Comparison of ENCODE assay signal across 8 mouse cellular contexts in the genomic region with DNA sequence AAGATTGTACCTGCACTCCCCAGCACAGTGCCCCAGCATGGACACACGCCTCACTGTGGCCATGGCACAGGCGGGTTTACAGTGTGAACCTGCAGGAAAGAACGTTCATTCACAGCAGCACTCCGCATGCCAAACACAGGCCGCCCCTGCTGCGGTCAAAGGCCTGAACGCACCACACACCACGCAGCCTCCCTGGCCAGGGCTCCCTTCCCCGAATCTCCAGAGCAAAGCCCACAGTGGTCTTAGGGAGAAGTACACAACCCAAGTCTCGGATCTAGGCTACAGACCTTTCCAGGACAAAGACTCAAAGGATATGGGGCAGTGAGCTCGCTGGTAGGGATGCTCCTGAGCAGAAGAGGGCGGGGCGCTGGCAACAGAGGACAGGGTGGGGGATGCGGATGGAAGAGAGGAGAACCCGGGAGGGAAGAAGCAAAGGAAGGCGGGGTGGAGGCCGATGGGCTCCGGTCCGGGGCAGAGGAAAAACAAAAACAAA. TPM values are rescaled to one million over a fixed set of nuclear protein-coding genes. Genes with fewer than 3 reads are reported as not detected.
DNase-seq lines count a peak whose midpoint lies in the region; ATAC-seq and TF ChIP-seq lines count a peak whose summit lies in the region.

No protein-coding gene starts in this region.

- DNase-seq in frontal cortex, postnatal 36 days (ENCODE audit: low spot score in 2 of 2), result no peak
- no peak for DNase-seq in ES-E14 (ENCODE audit: low read depth, low spot score)
- DNase-seq in embryonic facial prominence, embryonic 11.5 days (ENCODE audit: low spot score), result peak; percentile 48
- no peak for DNase-seq in spleen, postnatal 36 days (ENCODE audit: low spot score in 2 of 2)

- ATAC-seq in frontal cortex, adult (ENCODE audit: low TSS enrichment), result peak; percentile 18
- peak; percentile 60; the same call in 1 of the 2 replicates for ATAC-seq in embryonic facial prominence, embryonic 11.5 days (replicated peaks; ENCODE audit: insufficient number of reproducible peaks, low FRiP score, low TSS enrichment, low read depth)
- peak; percentile 88 for ATAC-seq in hindbrain, embryonic 13.5 days (ENCODE audit: low FRiP score)
- no peak for ATAC-seq in liver, embryonic 12.5 days
- ATAC-seq in neural tube, embryonic 15.5 days (ENCODE audit: low FRiP score), result peak; percentile 87

- H3K27me3 ChIP-seq in embryonic facial prominence, embryonic 11.5 days (ENCODE audit: control insufficient read depth, insufficient read depth, low read length), result peaks cover 2% of the 10 kb centered on the region; the same call in 1 of the 2 replicates
- H3K27me3 ChIP-seq in hindbrain, embryonic 13.5 days, result peaks cover 17% of the 10 kb centered on the region; the same call in 1 of the 2 replicates
- H3K27me3 ChIP-seq in liver, embryonic 12.5 days (replicated peaks), result peaks cover 67% of the 10 kb centered on the region
- H3K27me3 ChIP-seq in neural tube, embryonic 15.5 days (replicated peaks), result no peaks in the 10 kb centered on the region; the same call in 1 of the 2 replicates

- peak overlapping the region; percentile 58 for H3K9ac ChIP-seq in ES-E14 (ENCODE audit: insufficient read depth, low read depth, low read length, poor library complexity, severe bottlenecking)
- peak overlapping the region; percentile 64 for H3K9ac ChIP-seq in embryonic facial prominence, embryonic 11.5 days (replicated peaks; ENCODE audit: low read length)
- H3K9ac ChIP-seq in hindbrain, embryonic 13.5 days, result peak overlapping the region; percentile 88
- H3K9ac ChIP-seq in liver, embryonic 12.5 days, result 0 out of 2 replicates have a peak overlapping the region, but pooled peaks have one; percentile 31
- peak overlapping the region; percentile 85 for H3K9ac ChIP-seq in neural tube, embryonic 15.5 days (replicated peaks)

- in situ Hi-C loops in ES-E14 (cut with MboI; ENCODE audit: low sequenced_read_pairs in 2 of 2, unreplicated experiment in 2 of 2), result no loop called here

- H3K4me2 ChIP-seq in embryonic facial prominence, embryonic 11.5 days (ENCODE audit: low read depth, low read length), result peak overlapping the region; percentile 97
- H3K4me2 ChIP-seq in hindbrain, embryonic 13.5 days, result peak overlapping the region; percentile 77
- peak overlapping the region; percentile 84 for H3K4me2 ChIP-seq in liver, embryonic 12.5 days
- H3K4me2 ChIP-seq in neural tube, embryonic 15.5 days, result peak overlapping the region; percentile 74

- H3K36me3 ChIP-seq in ES-E14 (ENCODE audit: control insufficient read depth, insufficient read depth, low read length, poor library complexity, severe bottlenecking), result no peaks in the 10 kb centered on the region
- no peaks in the 10 kb centered on the region for H3K36me3 ChIP-seq in embryonic facial prominence, embryonic 11.5 days (replicated peaks; ENCODE audit: control insufficient read depth, insufficient read depth, low read depth, low read length)
- H3K36me3 ChIP-seq in hindbrain, embryonic 13.5 days, result no peaks in the 10 kb centered on the region
- H3K36me3 ChIP-seq in liver, embryonic 12.5 days, result no peaks in the 10 kb centered on the region
- H3K36me3 ChIP-seq in neural tube, embryonic 15.5 days, result no peaks in the 10 kb centered on the region

- WGBS in embryonic facial prominence, embryonic 11.5 days, result 3% methylated on average over 19 of the region's 19 CpGs
- 2% methylated on average over 19 of the region's 19 CpGs for WGBS in hindbrain, embryonic 13.5 days
- WGBS in liver, embryonic 12.5 days (ENCODE audit: insufficient replicate concordance), result 9% methylated on average over 19 of the region's 19 CpGs
- WGBS in neural tube, embryonic 15.5 days, result 2% methylated on average over 19 of the region's 19 CpGs

- peaks cover 2 to 7% of the 10 kb centered on the region in 2 experiments; a peak in 2 of 4 replicates for H3K4me1 ChIP-seq in ES-E14 (ENCODE audit: control insufficient read depth in 2 of 2, insufficient read depth in 2 of 2, low read length in 2 of 2, poor library complexity in 1 of 2)
- no peaks in the 10 kb centered on the region for H3K4me1 ChIP-seq in embryonic facial prominence, embryonic 11.5 days (ENCODE audit: control insufficient read depth, insufficient read depth, low read length)
- peaks cover 26% of the 10 kb centered on the region for H3K4me1 ChIP-seq in hindbrain, embryonic 13.5 days (replicated peaks)
- peaks cover 13% of the 10 kb centered on the region; the same call in 1 of the 2 replicates for H3K4me1 ChIP-seq in liver, embryonic 12.5 days
- peaks cover 24% of the 10 kb centered on the region for H3K4me1 ChIP-seq in neural tube, embryonic 15.5 days

- H3K27ac ChIP-seq in ES-E14 (ENCODE audit: insufficient read depth, low read depth, low read length, poor library complexity, severe bottlenecking), result no peak overlapping the region
- no peak overlapping the region for H3K27ac ChIP-seq in embryonic facial prominence, embryonic 11.5 days (replicated peaks; ENCODE audit: low read depth, low read length)
- peak overlapping the region; percentile 85 for H3K27ac ChIP-seq in hindbrain, embryonic 13.5 days
- H3K27ac ChIP-seq in liver, embryonic 12.5 days, result no peak overlapping the region
- peak overlapping the region; percentile 83 for H3K27ac ChIP-seq in neural tube, embryonic 15.5 days (replicated peaks)

- H3K4me3 ChIP-seq in ES-E14 (ENCODE audit: insufficient read depth in 1 of 2, low read depth in 1 of 2, low read length in 2 of 2, poor library complexity in 1 of 2, severe bottlenecking in 1 of 2), result peak overlapping the region; percentile 82 to 92
- peak overlapping the region; percentile 67 for H3K4me3 ChIP-seq in embryonic facial prominence, embryonic 11.5 days (ENCODE audit: low read depth, low read length)
- peak overlapping the region; percentile 82 for H3K4me3 ChIP-seq in hindbrain, embryonic 13.5 days
- peak overlapping the region; percentile 61 for H3K4me3 ChIP-seq in liver, embryonic 12.5 days
- peak overlapping the region; percentile 92 for H3K4me3 ChIP-seq in neural tube, embryonic 15.5 days (replicated peaks)

- no peaks in the 10 kb centered on the region for H3K9me3 ChIP-seq in ES-E14 (ENCODE audit: control insufficient read depth, insufficient read depth, low read depth, low read length)
- H3K9me3 ChIP-seq in embryonic facial prominence, embryonic 11.5 days (replicated peaks; ENCODE audit: control insufficient read depth, low read length), result no peaks in the 10 kb centered on the region
- no peaks in the 10 kb centered on the region for H3K9me3 ChIP-seq in hindbrain, embryonic 13.5 days
- H3K9me3 ChIP-seq in liver, embryonic 12.5 days (replicated peaks), result no peaks in the 10 kb centered on the region
- no peaks in the 10 kb centered on the region for H3K9me3 ChIP-seq in neural tube, embryonic 15.5 days (replicated peaks)

TF ChIP-seq in ES-E14, 5 proteins besides CTCF, POLR2A, EP300 and RAD21:
- TF ChIP-seq HCFC1 (IDR thresholded peaks at IDR 0.05; ENCODE audit: borderline replicate concordance, insufficient read depth, low read length), result no peak
- no peak for TF ChIP-seq MAFK (IDR thresholded peaks at IDR 0.05; ENCODE audit: insufficient read depth, low read depth, low read length)
- no peak for TF ChIP-seq ZNF384 (IDR thresholded peaks at IDR 0.05; ENCODE audit: low read depth, low read length)
- TF ChIP-seq CHD2 (IDR thresholded peaks at IDR 0.05; ENCODE audit: low read depth, low read length), result no peak
- TF ChIP-seq ZC3H11A (IDR thresholded peaks at IDR 0.05; ENCODE audit: borderline replicate concordance, low read depth, low read length), result no peak

RNA-seq across cellular contexts. Expression of a gene that starts 0.7 kb away (rescaled TPM):
- total RNA-seq in ES-E14 (2012; rRNA removed), result 0.58 and 1.6 TPM in 2 replicates
- 0.32 and 0.36 TPM in 2 replicates for polyA plus RNA-seq in embryonic facial prominence, embryonic 11.5 days (2014; fragmentation: Nextera tagmentation; extraction: Ambion mirVana)
- polyA plus RNA-seq in hindbrain, embryonic 13.5 days (2015; fragmentation: Nextera tagmentation; extraction: Ambion mirVana), result 4.8 and 5.5 TPM in 2 replicates
- polyA plus RNA-seq in liver, embryonic 12.5 days (2016; fragmentation: Nextera tagmentation; extraction: Ambion mirVana), result 0.13 TPM in 2 replicates
- 4.3 and 5.3 TPM in 2 replicates for polyA plus RNA-seq in neural tube, embryonic 15.5 days (2015; fragmentation: Nextera tagmentation; extraction: Ambion mirVana)

RNA-seq across cellular contexts. Expression of a gene that starts 18.6 kb away (rescaled TPM):
- total RNA-seq in ES-E14 (2012; rRNA removed), result 0.26 TPM in 1 of 2 replicates, not detected in the other
- polyA plus RNA-seq in embryonic facial prominence, embryonic 11.5 days (2014; fragmentation: Nextera tagmentation; extraction: Ambion mirVana), result 0.06 TPM in 1 of 2 replicates, not detected in the other
- 0.48 and 0.68 TPM in 2 replicates for polyA plus RNA-seq in hindbrain, embryonic 13.5 days (2015; fragmentation: Nextera tagmentation; extraction: Ambion mirVana)
- 0.44 TPM in 2 replicates for polyA plus RNA-seq in liver, embryonic 12.5 days (2016; fragmentation: Nextera tagmentation; extraction: Ambion mirVana)
- 0.87 and 1.2 TPM in 2 replicates for polyA plus RNA-seq in neural tube, embryonic 15.5 days (2015; fragmentation: Nextera tagmentation; extraction: Ambion mirVana)

RNA-seq across cellular contexts. Expression of a gene that starts 48.5 kb away (rescaled TPM):
- total RNA-seq in ES-E14 (2012; rRNA removed), result 0.45 and 0.85 TPM in 2 replicates
- 0.20 TPM in 1 of 2 replicates, not detected in the other for polyA plus RNA-seq in embryonic facial prominence, embryonic 11.5 days (2014; fragmentation: Nextera tagmentation; extraction: Ambion mirVana)
- polyA plus RNA-seq in hindbrain, embryonic 13.5 days (2015; fragmentation: Nextera tagmentation; extraction: Ambion mirVana), result 0.13 and 0.18 TPM in 2 replicates
- not detected in 2 replicates for polyA plus RNA-seq in liver, embryonic 12.5 days (2016; fragmentation: Nextera tagmentation; extraction: Ambion mirVana)
- 0.17 and 0.42 TPM in 2 replicates for polyA plus RNA-seq in neural tube, embryonic 15.5 days (2015; fragmentation: Nextera tagmentation; extraction: Ambion mirVana)

Comparison
In these comparisons a context has a peak if more than half of its experiments do, and no peak if none do; other contexts are left out.
1. H3K27ac ChIP-seq: peak in hindbrain, embryonic 13.5 days (single experiment) and neural tube, embryonic 15.5 days (single experiment); none in ES-E14 (single experiment), embryonic facial prominence, embryonic 11.5 days (single experiment) and liver, embryonic 12.5 days (single experiment).
2. H3K9ac ChIP-seq: peak in every context shown above with its lines; median percentile 88 in hindbrain, embryonic 13.5 days; 85 in neural tube, embryonic 15.5 days; 64 in embryonic facial prominence, embryonic 11.5 days; 58 in ES-E14; 31 in liver, embryonic 12.5 days.
3. Peak in every context shown above with its lines, with median percentiles within 50 percentile points of each other: H3K4me3 ChIP-seq and H3K4me2 ChIP-seq.